Mouse (Mus musculus): Measurements from ENCODE around the gene Ube4b. TPM values are rescaled to one million over a fixed set of nuclear protein-coding genes. Genes with fewer than 3 reads are reported as not detected.

Ube4b gene
- polyA plus RNA-seq, 1 experiment from 2014 or later, result 55.3 TPM

DNA sequence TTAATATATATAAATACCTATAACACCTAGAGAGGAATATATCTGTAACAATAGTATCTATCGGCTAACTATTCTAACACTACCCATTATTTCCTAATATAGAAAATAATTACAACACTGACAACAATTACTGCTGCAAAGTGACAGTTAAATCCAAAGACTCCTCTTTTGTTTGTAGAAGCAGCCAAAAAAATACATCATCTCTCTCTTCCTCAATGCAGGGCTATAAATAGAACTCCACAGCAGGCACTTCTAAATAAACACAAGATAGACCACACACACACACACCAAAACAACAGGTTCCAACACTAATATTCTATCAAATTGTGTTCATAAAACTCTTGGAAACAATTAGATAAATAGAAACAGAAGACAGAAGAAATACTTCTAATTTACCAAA lies 140.9 kb downstream of the Ube4b start:
- H3K27ac ChIP-seq (ENCODE audit: low read depth, low read length), result no peak overlapping the region
- WGBS, result 81% methylated on average over 1 of the region's 1 CpGs
- H3K9me3 ChIP-seq (ENCODE audit: control insufficient read depth, low read length), result no peaks in the 10 kb centered on the region
- no peak overlapping the region for H3K9ac ChIP-seq (replicated peaks; ENCODE audit: low read depth, low read length)
- H3K4me2 ChIP-seq (ENCODE audit: low read depth, low read length), result no peak overlapping the region
- no peak overlapping the region for H3K4me3 ChIP-seq (ENCODE audit: low read depth, low read length)
- H3K27me3 ChIP-seq (ENCODE audit: control insufficient read depth, insufficient read depth, low read length), result no peaks in the 10 kb centered on the region
- no peak for ATAC-seq (ENCODE audit: low read depth)
- H3K36me3 ChIP-seq (ENCODE audit: control insufficient read depth, insufficient read depth, low read length), result peaks cover 13% of the 10 kb centered on the region
- H3K4me1 ChIP-seq (ENCODE audit: control insufficient read depth, insufficient read depth, low read length), result 0 out of 2 replicates have a peak, but pooled peaks cover 3% of the 10 kb centered on the region

DNA sequence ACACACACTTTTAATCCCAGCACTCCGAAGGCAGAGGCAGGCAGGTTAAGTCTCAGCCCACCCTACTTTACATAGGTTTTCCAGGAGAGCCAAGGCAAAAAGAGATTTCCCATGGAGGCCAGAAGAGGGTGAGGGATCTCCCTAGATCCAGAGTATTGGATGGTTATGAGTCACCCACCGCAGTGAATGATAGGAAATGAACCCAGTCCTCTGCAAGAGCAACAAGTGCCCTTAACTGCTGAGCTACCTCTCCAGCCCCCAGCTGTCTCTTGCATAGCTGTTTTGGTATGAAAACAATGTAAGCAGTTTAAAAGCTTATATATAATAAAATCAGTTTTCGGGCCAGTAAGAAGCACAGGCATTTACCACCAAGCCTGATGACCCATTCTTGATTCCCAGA lies 143.5 kb downstream of the Ube4b start:
- H3K4me1 ChIP-seq (ENCODE audit: control insufficient read depth, insufficient read depth, low read length), result peaks cover 6% of the 10 kb centered on the region; the same call in 1 of the 2 replicates
- no peak overlapping the region for H3K4me3 ChIP-seq (ENCODE audit: low read depth, low read length)
- no peak overlapping the region for H3K9ac ChIP-seq (replicated peaks; ENCODE audit: low read depth, low read length)
- H3K27ac ChIP-seq (ENCODE audit: low read depth, low read length), result no peak overlapping the region
- H3K9me3 ChIP-seq (ENCODE audit: control insufficient read depth, low read length), result no peaks in the 10 kb centered on the region
- whole genome bisulfite sequencing, result 90% methylated on average over 3 of the region's 3 CpGs
- no peaks in the 10 kb centered on the region for H3K36me3 ChIP-seq (ENCODE audit: control insufficient read depth, insufficient read depth, low read length)
- no peaks in the 10 kb centered on the region for H3K27me3 ChIP-seq (ENCODE audit: control insufficient read depth, insufficient read depth, low read length)
- no peak overlapping the region for H3K4me2 ChIP-seq (ENCODE audit: low read depth, low read length)
- no peak for ATAC-seq (ENCODE audit: low read depth)

DNA sequence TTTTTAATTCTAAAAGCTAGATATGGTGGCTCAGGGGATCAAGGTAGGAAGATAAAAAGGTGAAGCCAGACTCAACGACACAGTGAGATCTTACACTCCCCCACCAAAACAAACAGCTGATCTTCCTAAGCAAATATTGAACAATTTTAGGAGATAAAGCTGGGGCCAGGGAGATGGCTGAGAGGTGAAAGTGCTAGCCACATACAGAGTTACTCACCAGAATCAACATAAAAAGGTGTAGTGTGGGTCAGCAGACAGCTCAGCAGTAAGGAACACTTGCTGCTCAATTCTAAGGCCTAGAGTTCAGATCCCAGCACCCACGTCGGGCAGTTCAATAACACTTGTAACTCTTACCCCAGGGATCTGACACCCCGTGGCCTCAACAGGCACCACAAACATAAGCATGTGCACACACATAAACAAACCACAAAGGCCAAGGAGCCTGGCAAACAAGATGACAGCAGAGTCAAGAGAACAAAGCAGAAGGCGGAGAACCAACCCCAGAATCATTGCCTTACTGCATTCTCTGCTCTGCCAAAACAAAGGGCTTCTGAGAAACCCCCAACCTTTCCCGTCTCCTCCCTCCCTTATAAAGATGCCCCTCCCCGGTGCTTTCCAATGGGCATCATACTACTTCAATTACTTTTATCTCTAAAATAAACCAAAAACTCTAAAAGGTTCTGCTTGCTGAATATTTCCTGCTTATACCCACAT lies 144.4 kb downstream of the Ube4b start:
- H3K9me3 ChIP-seq (ENCODE audit: control insufficient read depth, low read length), result no peaks in the 10 kb centered on the region
- 41% methylated on average over 7 of the region's 7 CpGs for WGBS
- H3K4me1 ChIP-seq (ENCODE audit: control insufficient read depth, insufficient read depth, low read length), result peaks cover 14% of the 10 kb centered on the region
- H3K27me3 ChIP-seq (ENCODE audit: control insufficient read depth, insufficient read depth, low read length), result no peaks in the 10 kb centered on the region
- H3K27ac ChIP-seq (ENCODE audit: low read depth, low read length), result no peak overlapping the region
- H3K9ac ChIP-seq (replicated peaks; ENCODE audit: low read depth, low read length), result no peak overlapping the region
- no peaks in the 10 kb centered on the region for H3K36me3 ChIP-seq (ENCODE audit: control insufficient read depth, insufficient read depth, low read length)
- no peak overlapping the region for H3K4me3 ChIP-seq (ENCODE audit: low read depth, low read length)
- no peak overlapping the region for H3K4me2 ChIP-seq (ENCODE audit: low read depth, low read length)
- no peak for ATAC-seq (ENCODE audit: low read depth)

Other genes with a start within 250 kb of the Ube4b start
- 174 and 224 TPM in 2 replicates for gene Kif1b, start 119.1 kb downstream of the Ube4b start, polyA plus RNA-seq (2014; fragmentation: Nextera tagmentation; extraction: Ambion mirVana)
- gene Rbp7, start 28.2 kb upstream of the Ube4b start, polyA plus RNA-seq (2014; fragmentation: Nextera tagmentation; extraction: Ambion mirVana), result not detected in 2 replicates
- not detected in 2 replicates for gene Tmem274, start 50.6 kb upstream of the Ube4b start, polyA plus RNA-seq (2014; fragmentation: Nextera tagmentation; extraction: Ambion mirVana)
- 7.8 and 9.2 TPM in 2 replicates for gene Nmnat1, start 58.5 kb upstream of the Ube4b start, polyA plus RNA-seq (2014; fragmentation: Nextera tagmentation; extraction: Ambion mirVana)
- gene Lzic, start 58.5 kb upstream of the Ube4b start, polyA plus RNA-seq (2014; fragmentation: Nextera tagmentation; extraction: Ambion mirVana), result 36.3 and 46.5 TPM in 2 replicates
- gene Ctnnbip1, start 91.5 kb upstream of the Ube4b start, polyA plus RNA-seq (2014; fragmentation: Nextera tagmentation; extraction: Ambion mirVana), result 93.2 and 98.0 TPM in 2 replicates
- gene Clstn1, start 159.7 kb upstream of the Ube4b start, polyA plus RNA-seq (2014; fragmentation: Nextera tagmentation; extraction: Ambion mirVana), result 107 and 139 TPM in 2 replicates

All from neural tube, embryonic 14.5 days (tissue).